Mouse (Mus musculus) MEL-GATA-1-ER (cell line): ENCODE results near the gene Gm17190.
A peak's percentile ranks its signal among the peaks of the same experiment; 100 is the strongest.
"Not testable (repeated sequence)": the region's sequence is repeated elsewhere in the genome, so short reads cannot be mapped to it uniquely, and the experiment has no call there.

ENCODE experiments used
- DNase-seq: peaks from one replicate; pipeline ENCODE4 v3.0.0-alpha.2; 2012; ENCODE audit warnings: low read depth; ENCODE audit errors: extremely low read depth

The Gm17190 gene

DNA sequence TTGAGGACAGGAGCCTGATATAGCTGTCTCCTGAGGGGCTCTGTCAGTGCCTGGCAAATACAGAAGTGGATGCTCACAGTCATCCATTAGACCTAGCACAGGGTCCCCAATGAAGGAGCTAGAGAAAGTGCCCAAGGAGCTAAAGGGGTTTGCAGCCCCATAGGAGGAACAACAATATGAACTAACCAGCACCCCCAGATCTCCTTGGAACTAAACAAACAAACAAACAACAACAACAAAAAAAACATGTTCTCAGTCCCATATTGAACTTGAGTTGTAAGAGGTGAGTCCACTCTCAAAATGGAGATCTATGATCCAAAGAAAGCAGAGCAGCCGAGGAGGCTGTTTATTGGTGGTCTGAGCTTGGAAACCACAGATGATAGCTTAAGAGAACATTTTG lies at the start of gene Gm17190:
TSS of gene Gm17190 (plus strand) at position 301 of the 400 bp plus-strand sequence.
- DNase-seq = not testable (repeated sequence)

DNA sequence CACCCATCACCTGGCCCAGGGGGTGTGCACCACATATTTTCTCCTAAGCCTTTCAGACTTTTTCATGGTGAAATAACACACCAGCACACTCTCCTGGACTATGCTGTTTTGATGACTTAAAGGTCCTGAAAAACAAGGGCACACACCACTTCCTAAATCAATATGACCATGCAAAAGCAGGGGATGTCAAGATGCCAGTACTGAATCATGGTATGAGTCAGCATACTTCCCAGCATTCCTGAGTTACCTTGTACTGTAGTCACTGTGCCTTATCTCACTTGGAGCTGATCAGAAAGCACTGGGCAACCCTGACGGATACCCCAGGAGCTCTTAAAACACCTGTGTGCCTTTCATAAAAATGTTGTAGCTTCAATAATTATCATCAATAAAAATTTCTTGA lies 42.3 kb upstream of the Gm17190 start:
- DNase-seq = no peak

DNA sequence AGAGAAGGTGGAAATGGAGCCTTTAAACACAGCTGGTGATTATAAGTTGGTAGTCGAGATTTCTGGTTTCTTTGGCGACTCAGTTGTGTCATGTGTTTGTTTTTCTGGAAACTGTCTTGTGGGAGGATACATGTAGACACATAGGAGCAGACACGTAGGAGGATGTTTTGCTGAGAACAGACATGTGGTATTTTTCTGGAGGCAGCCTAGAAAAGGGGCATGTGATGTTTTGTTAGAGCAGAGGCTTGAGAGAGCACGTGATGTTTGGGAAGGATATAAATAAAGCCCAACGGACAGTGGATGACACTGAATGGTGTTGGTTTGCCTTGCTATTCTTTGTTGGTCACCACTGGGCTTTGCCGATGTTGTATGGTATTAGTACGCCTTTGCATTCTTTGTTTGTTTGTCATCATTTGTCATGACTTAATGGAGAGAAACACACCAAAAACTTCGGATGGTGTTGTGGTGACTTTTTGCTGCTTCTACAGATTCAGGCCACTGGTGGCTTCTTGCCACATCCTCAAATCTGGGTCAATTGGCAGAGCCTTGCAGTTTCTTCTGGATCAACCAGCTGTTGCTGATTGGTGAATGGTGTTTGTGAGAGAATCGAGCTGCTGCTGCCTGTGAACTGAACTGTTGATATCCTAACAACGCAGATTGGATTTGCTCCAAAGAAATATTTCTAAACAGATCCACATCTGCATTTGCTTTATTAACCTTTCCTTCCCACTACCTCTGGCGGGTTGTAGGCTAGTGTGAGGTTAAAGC lies 41.4 kb upstream of the Gm17190 start:
- no peak for DNase-seq

DNA sequence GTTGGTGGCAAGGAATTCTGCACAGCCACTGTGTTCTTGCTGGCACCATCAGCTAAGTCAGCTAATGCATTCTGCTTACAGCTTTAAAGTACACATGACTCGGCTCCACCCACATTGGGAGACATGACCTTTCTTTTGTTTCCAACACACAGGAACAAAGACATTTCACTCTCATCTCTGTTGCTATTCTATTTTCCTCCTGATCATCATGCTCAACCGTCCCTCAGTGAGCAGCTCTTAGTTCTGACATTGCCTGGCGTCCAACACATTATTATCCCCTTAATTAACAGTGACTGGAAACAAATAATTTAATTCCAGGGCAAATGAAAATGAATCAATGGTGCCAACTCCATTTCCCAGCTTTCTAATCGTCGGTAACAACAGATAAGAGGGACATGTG lies 36.5 kb upstream of the Gm17190 start:
- DNase-seq = no peak

DNA sequence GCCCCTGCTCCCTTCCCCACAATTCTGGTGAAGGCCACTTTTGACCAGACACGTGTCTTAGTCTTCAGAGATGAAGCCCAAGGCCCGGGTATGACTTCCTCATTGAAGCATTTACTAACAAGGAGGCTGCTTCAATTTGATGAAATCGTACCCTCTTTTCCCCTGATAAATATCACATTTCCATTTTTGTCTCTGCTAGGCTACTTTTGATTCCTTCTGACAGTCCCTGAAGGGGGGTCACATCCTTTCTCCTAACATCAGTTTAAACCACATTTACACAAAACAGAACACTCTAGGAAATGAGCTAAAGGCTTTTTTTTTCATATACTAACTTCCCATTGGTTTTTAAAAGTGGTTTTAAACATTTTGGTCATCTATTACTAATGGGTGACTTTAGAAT lies 29.1 kb upstream of the Gm17190 start:
- no peak for DNase-seq

DNA sequence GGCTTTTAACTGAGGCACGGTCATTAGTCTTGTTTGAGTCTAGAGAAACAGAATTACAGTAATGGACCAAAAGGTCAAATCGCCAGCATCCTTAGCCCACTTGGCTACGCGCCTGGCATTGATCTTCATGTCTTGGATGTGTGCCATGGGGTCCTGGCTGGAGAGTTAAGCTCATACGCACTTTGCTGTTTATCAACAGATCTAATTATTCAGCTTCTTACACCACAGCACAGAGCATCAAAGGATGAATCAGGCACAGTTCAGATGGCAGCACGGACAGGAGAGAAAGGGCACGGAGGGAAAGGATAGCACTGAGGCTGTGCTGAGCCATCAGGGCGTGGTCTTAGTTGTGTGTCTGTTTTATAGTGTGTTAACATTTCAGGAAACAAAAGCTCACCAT lies 8.3 kb upstream of the Gm17190 start:
- no peak for DNase-seq

DNA sequence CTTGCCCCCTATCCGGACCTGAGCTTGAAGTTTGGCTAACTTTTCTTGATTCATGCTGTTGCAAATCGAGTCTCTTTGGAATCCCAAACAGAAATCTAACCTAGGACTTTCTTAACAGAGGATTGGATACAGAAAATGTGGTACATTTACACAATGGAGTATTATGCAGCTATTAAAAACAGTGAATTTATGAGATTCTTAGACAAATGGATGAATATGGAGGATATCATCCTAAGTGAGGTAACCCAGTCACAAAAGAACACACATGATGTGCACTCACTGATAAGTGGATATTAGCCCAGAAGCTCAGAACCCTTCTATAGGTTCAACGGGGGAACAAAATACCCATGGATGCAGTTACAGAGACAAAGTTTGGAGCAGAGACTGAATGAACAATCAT lies 578 bp upstream of the Gm17190 start, which contains the start of gene Gm20075:
TSS of gene Gm20075 (minus strand) at position 101 of the 400 bp plus-strand sequence.
- DNase-seq = not testable (repeated sequence)

DNA sequence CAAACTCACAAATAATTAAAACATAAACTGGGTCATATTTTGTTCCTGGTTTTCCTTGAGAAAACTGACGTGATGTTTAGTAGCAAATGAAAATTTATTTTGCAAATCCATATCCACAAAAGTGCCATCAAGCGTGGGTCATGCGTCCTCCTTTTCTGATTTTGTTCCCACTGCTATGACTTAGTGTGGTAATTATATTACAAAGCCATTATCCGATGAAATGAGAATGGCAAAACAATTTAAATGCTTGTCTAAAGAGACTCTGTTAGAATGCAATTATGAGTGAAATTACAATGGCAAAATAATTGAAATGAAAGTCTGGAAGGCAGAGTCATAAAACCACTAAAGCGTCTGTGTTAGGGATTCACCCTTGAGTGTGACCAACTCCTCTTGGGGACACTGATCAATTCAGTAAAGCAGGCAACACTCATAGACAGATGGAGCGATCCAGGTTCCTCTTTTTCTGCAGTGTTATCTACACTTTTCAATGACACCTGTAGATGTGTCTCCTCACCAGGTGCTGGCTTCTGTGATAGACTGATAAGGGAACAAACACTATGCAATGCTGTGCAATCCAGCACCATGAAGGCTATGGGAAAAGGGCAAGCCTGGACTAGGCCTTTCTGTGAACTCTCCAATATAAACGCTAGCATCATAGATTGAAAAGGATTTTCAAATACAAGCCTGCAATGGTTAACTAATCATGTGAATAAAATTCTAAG lies 3.9 kb downstream of the Gm17190 start:
- peak; percentile 0 for DNase-seq

DNA sequence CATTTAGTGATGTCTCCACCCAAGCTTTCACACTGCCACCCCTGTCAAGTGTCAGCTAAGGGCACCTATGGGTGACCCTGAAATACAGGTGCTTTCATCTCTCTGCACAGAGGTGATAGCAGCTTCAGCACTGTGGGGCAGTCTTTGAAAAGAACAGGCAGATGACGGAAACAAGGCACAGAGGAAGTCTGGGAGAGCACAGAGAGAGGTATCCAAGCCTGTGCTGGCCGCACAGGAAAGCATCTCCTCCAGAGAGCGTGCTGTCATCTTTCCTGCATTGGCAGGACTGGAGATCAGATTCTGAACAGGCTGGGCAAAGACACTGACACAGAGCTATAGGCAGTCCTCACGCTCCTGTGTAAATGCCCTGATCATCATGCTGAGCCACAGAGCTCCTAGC lies 9.1 kb downstream of the Gm17190 start:
- no peak for DNase-seq

DNA sequence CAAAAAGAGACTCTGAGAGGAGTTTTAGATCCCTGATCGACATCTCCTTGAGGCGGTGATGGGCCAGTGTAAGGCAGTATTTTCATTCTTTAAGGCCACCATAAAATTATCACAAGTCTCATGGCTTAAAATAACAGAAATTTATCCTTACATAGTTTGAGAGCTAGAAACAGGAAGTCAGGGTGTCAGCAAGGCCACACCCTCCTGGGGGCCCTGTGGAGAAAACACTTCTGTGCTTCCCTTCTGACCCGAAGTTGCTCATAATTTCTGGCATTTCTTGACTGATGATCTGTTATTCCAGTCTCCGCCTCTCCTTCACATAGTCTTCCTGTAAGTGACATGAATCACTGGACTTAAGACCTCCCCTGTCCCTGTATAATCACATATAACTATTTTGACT lies 24.5 kb downstream of the Gm17190 start:
- DNase-seq = peak; percentile 0

DNA sequence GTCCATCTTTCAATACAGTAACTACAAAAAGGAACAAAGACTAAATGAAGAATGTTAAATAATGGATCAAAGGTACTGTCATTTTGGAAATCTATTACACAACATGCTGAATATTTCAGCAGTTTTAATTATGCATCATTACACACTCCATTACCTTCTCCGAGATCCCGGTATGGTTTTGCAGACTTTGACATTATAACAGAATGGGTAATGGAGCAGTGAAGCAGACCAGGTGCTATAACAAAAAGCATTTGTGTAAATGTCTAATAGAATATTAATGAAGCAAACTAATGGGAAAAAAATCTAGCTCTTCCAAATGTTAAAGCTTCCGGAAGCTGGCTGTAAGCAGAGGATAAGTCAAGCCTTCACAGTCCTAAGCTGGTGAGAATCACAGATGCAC lies 28.9 kb downstream of the Gm17190 start:
- no peak for DNase-seq

DNA sequence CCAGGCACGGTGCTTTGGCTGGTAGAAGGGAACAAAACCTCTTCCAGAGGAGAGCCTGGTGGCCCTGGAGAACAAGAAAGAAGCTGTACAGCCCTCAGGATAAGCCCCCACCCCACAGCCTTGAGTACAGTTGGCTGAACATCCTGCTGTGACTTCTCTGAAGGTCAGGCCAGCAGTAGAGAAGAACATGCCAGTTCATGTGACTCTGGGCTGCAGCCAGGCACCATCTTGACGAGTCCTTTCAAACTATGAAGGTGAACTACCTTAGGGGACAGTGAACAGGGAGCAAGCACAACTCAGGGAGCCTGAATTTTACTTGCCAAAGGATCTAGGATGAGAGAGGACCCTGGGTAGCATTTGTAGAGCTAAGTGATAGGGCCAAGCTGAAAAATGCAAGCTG lies 30.9 kb downstream of the Gm17190 start:
- no peak for DNase-seq

DNA sequence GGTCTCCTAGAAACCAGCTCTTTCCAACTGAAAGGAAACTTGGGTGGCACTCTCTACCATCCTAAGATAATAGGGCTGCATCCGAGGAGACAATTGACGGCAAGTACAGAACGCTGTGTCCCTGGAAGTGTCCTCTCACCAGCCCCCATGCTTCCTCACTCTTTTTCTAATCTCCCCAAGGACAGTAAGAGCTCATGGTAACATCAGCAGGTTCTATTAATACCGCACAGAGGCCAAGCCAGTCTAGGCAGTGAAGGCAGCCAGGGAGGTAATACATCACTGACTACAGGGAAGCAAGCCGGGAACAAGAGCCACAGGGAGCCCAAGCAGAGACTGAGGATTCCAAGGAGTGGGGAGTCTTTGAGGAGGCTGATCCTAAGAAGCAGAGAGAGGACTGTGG lies 43.2 kb downstream of the Gm17190 start:
- DNase-seq = no peak

DNA sequence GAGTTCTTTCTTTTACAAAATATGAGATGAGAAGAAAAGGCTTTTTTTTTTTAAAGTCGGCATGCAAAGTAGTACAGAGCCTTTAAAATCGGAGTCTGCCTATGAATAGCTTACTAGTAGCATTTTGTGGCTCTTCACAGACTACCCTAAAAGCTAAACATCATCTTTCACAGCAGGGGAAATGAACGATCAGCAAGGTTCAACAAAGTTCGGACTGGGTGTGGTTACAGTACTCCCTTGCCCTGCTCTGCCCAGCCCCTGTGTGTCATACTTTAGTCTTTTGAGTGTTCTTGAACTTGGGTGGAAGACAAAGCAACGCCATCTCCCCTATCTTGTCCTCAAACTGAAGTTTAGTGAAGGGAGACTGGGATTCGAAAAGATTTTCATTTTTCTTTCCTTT lies 44.8 kb downstream of the Gm17190 start:
- DNase-seq = no peak

DNA sequence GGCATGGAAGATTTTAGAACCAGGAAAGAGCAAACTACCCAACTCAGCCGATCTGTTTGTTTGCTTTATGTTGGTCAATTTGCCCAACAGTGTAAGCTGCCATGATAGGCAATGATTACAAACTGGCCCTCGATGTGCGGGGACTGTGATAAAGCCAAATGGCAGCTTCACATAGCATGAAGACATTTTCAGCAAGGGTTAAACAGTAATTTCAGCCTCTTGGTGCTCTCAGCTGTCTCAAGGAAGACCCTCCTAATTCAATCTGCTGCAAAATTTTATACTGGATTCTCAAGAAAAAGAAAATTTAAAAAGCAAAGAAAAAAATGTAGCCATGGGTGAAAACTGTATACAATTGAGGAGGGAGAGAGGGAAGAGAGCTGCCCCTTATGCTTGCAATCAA lies 47.2 kb downstream of the Gm17190 start:
- no peak for DNase-seq

DNA sequence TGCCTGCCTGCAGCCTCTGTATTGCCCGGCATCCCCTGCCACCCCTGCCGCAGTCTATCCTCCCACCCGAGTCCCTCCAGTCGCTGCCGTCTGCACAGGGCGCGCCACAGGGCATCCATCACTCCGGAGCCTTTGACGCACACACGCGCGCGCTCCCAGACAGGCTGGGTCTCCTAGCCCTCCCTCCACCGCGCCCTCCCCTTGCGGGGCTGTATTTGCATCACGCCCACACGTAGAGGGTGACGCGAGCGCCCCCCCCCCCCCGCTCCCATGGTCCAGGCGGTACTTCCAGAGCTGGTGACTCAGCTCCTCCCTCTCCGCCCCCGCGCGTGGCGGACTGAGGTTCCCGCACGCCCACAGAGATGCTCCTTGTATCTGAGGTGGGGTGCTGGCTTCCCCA lies 49.2 kb downstream of the Gm17190 start:
- no peak for DNase-seq

DNA sequence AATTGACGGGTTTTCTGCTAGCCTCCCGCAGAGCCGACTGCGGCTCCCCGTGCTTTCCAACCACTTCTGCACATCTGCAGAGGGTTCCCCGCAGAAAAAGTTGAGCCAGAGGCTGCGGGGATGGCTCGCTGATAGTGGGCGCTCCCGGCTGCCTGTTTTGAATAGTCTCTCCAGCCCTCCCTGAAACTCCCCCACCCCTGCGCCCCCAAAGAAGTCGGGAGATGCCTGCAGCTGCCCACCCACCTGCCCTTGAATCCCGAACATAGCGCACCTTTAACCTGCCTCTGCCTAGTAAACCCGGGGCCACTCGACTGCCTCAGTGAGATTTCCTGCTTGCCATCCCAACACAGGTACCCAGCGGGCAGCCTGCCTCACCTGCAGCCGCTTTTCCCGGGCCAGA lies 50.1 kb downstream of the Gm17190 start:
- DNase-seq = no peak

DNA sequence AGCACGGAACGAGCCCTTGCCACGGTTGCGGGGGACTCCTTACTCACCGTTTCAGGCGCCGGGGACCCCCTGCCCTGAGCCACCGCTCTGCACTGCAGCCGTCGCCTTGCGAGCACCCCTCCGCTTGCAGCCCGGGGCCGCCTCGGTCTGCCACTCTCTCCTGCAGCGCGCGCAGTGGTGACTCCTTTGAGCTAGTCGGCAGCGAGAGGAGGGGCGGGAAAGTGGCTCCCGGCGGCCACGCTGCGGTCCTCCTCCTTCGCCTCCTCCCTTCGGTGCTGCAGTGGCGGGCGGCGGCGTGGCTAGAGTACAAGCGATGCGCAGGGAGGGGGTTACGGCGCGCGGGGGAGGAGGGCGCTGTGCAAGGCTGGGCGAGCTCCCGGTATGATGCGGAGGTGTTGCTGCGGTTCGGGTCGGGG lies 50.6 kb downstream of the Gm17190 start, which contains the start of gene Sv2c:
TSS of gene Sv2c (minus strand) at position 177 of the 416 bp plus-strand sequence.
- DNase-seq = no peak
